Mouse (Mus musculus) megakaryocyte, adult 5-6 weeks (primary cell): ENCODE measurements around the gene Ap4m1. TPM values are rescaled to one million over a fixed set of nuclear protein-coding genes. Genes with fewer than 3 reads are reported as not detected.
A peak's percentile ranks its signal among the peaks of the same experiment; 100 is the strongest.

Experiments
- ATAC-seq: 2 replicates; pipeline ENCODE4 v1.8.0; 2016; ENCODE audit warnings: mild to moderate bottlenecking, inconsistent platforms; ENCODE audit not compliant: poor library complexity, severe bottlenecking
- total RNA-seq, 2 experiments: library from RNA; stranded (forward) in 1 of 2; stranded (reverse) in 1 of 2; fragments of 153-499, 151-499 nt in 1 of 2; fragments of 221-1000, 200-1000 nt in 1 of 2; gene quantifications; 2 replicates each; pipeline versions ENCODE4 v1.2.3 to v1.2.4; 2015 to 2017

The Ap4m1 gene
- 11.3 and 11.7 TPM in 2 replicates for total RNA-seq (2015)
- total RNA-seq (2017), result 23.5 and 28.5 TPM in 2 replicates

- peak; percentile 78 for ATAC-seq
Measured at GRCm38 (mm10) chr5:138171695-138172491, at the start of gene Ap4m1, which contains the start of gene Mcm7. Gene Ap4m1 (plus strand): TSS chr5:138172002. Gene Mcm7 (minus strand): TSS chr5:138172422.

- ATAC-seq, result no peak
Measured at GRCm38 (mm10) chr5:138132425-138133064, 39.3 kb upstream of the Ap4m1 start.

- ATAC-seq, result no peak
Measured at GRCm38 (mm10) chr5:138137257-138137656, 34.5 kb upstream of the Ap4m1 start.

GRCm38 (mm10) chr5:138137935-138138549, 33.8 kb upstream of the Ap4m1 start:
- ATAC-seq, result peak; percentile 81

DNA sequence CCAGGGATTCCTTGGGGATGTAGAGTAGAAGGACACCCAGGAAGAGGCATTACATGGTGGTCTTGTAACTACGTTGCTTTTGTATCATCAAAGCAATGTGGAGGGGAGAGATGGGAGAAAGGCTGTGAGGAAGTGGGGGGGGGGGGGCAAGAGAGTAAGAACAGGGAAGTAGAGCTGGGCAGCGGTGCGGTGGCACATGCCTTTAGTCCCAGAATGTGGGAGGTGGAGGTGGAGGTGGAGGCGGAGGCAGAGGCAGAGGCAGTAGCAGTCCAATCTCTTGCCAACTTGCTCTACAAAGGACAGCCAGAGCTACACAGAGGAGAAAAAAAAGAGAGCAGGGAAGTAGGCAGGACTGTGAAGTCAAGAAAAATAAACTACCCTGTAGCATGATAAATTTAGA, 33.2 kb upstream of the Ap4m1 start:
- ATAC-seq, result peak; percentile 66; the same call in 1 of the 2 replicates

- no peak for ATAC-seq
Measured at GRCm38 (mm10) chr5:138154390-138154789, 17.4 kb upstream of the Ap4m1 start.

DNA sequence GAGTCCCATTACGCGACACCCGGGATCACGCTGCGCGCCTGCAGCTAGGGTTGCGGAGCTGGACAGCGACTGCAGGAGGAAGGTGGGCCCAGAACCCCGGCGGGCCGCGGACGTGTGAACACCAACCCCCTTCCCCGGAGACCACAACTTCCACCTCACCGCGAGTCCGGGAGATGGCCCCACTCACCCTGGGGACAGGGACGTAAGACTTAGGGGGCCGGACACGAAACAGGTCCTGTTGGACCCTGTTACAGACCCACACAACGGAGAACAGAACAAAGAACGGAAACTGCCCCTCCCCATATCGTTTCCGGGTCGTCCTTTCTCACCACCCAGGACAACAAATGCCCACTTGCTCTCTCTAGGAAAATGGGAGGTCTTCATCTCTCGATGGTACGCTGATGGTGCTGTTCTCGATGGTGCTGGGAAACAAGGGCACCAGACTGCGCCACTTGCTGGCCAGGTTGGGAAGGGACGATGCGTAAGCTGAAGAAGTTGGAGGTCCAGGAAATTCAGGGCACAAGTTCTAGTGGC, 16.3 kb upstream of the Ap4m1 start, which contains the start of gene Zfp113:
Gene Zfp113 (minus strand): TSS at position 302 of the 534 bp plus-strand sequence.
- peak; percentile 92 for ATAC-seq

- no peak for ATAC-seq
Measured at GRCm38 (mm10) chr5:138160224-138160762, 11.5 kb upstream of the Ap4m1 start.

DNA sequence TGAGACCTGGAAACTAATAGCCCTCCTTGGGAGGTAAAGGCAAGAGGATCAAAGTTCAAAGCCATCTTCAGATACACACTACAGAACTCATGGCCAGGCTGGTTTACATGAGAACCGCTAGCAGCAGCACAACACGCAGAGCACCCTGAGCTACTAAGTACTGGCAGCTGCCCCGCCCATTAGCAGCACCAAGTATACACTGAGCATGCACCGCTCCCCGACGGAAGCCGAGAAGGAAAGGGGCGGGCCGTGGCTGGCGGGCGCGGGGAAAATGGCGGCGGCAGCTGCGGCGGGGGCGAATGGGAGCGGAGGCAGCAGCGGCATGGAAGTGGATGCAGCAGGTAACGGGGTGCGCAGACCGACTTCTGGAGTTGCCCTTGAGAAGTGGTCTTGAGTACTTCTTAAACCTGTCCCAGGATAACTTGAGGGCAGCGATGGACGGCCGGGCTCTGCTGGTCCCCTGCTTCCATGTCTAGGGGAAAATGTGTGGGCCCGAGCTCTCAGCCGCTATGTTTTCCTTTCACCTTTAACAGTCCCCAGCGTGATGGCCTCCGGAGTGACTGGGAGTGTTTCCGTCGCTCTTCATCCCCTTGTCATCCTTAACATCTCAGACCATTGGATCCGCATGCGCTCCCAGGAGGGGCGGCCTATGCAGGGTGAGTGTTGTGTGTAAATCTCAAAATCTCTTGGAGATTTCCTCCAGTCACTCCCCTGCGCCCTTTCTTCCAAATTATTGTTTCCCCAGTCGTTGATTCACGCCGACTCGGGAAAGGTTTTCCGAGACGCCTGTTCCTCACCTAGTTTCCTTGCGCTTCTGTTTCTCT, 10.7 kb upstream of the Ap4m1 start, which contains the start of gene Cops6:
Gene Cops6 (plus strand): TSS at position 230 of the 824 bp plus-strand sequence.
- peak; percentile 98 for ATAC-seq

GRCm38 (mm10) chr5:138163046-138163445, 8.8 kb upstream of the Ap4m1 start:
- no peak for ATAC-seq

DNA sequence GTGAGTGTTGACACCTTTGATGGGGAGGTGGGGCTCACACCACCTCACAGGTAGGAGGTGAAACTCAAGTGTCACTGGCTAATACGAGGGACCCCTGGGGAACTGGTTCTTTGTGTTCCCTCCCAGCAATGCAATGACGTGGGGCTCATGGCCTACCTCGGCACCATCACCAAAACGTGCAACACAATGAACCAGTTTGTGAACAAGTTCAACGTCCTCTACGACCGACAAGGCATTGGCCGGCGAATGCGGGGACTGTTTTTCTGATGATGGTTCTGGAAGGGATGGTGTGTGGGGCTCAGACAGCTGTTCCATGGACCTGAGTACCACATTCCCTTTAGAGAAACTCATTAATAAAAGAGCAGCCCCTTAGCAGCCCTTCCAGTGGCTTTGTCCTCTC, 8.2 kb upstream of the Ap4m1 start:
- ATAC-seq, result no peak

DNA sequence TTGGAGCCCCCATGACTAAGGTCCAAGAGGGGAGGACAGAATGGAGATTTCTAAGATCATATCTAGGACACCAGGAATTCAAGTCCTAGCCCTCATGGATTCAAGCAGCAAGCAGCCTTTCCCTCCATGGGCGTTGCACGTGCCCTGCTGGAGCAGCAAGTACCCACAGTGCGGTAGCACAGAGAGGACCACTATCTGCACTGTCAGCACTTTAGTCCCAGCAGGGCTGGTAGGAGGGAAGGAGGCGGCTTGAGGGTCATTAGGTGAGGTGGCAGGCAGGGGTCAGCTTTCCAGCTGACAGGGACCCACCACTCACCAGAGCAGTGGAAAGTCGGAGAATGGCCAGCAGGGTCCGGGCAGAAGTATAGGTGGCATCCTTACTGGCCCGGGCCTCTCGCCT, 6.2 kb upstream of the Ap4m1 start:
- no peak for ATAC-seq

DNA sequence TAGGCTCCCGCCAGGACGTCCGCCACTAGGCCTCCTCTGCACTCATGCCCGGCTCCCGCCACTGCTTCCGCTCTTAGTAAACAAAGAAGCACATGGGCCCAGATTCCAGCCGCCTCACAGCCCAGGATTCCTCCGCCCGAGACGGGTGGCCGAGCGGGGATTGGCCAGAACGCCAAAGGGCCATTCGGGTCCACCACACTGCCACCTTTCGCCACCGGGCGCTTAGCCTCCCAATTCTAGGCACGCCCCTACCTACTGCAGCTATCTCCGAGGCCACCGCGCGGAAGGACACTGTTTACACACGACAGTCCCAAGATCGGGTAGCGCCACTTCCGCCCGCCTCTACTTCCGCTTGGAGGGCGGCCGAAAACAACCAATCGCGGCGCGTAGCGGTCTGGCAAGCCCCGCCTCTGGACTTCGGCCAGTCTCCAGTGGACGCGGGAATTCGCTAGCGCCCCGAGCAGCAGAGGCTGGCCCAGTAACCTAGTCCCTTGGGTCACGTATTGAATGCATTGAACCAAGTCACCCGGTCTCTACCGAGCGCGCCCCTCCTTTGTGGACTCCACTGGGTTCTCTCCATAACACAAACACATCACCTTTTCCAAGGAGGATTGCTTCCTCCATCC, 753 bp upstream of the Ap4m1 start:
- peak; percentile 76 for ATAC-seq

- ATAC-seq, result no peak
Measured at GRCm38 (mm10) chr5:138173217-138173616, 1.4 kb downstream of the Ap4m1 start.

- peak; percentile 85 for ATAC-seq
Measured at GRCm38 (mm10) chr5:138186950-138187638, 15.3 kb downstream of the Ap4m1 start, which contains the start of the genes Taf6 and Cnpy4. Gene Taf6 (minus strand): TSS chr5:138187451. Gene Cnpy4 (plus strand): TSS chr5:138187485.

GRCm38 (mm10) chr5:138187661-138188306, 16.0 kb downstream of the Ap4m1 start:
- ATAC-seq, result peak; percentile 86

GRCm38 (mm10) chr5:138193771-138194727, 22.2 kb downstream of the Ap4m1 start, which contains the start of gene Mblac1:
Gene Mblac1 (plus strand): TSS chr5:138194314.
- peak; percentile 80 for ATAC-seq
